In genomic region chrX:164408301-164408927, GRCm38 (mm10) we compare ENCODE assay signal across 28 mouse cellular contexts. TPM values are rescaled to one million over a fixed set of nuclear protein-coding genes. Genes with fewer than 3 reads are reported as not detected.
"Had no signal": no experiment of that assay in that cellular context is flagged by ENCODE, and none has a peak within 500 bp of the region (broad histone marks: within the 10 kb centered on the region; RNA-seq: fewer than 3 reads in every experiment).

No protein-coding gene starts in this region.

- H3K27ac ChIP-seq: gastrocnemius, adult 2 months; heart, adult 2 months; heart, embryonic 10.5 days; hindbrain, embryonic 10.5 days; hindbrain, embryonic 12.5 days; hindbrain, embryonic 14.5 days; intestine, embryonic 15.5 days; layer of hippocampus, adult 2 months; limb, embryonic 13.5 days; limb, embryonic 15.5 days had no signal

- H3K4me3 ChIP-seq: gastrocnemius, adult 2 months; heart, adult 2 months; heart, embryonic 10.5 days; heart, embryonic 12.5 days; hindbrain, embryonic 10.5 days; hindbrain, embryonic 12.5 days; intestine, embryonic 15.5 days; layer of hippocampus, adult 2 months; limb, embryonic 13.5 days; limb, embryonic 15.5 days had no signal

- DNase-seq: gastrocnemius, adult 2 months; gastrocnemius, postnatal 10 days; gastrocnemius, postnatal 25 days; heart, adult 2 months; heart, postnatal 10 days; heart, postnatal 4 days; kidney, adult 18-20 months; kidney, adult 8-10 months; kidney, postnatal 10 days; kidney, postnatal 25 days; kidney, postnatal 4 days; layer of hippocampus, adult 9-11 months; layer of hippocampus, postnatal 36 days; left cerebral cortex, postnatal 4 days had no signal

- H3K36me3 ChIP-seq: heart, embryonic 10.5 days; heart, embryonic 12.5 days; hindbrain, embryonic 10.5 days; hindbrain, embryonic 12.5 days; intestine, embryonic 15.5 days; limb, embryonic 13.5 days; limb, embryonic 15.5 days had no signal

- ATAC-seq: hindbrain, embryonic 16.5 days; inflammation-experienced regulatory T-cells, adult 6 months; intestine, embryonic 15.5 days; intestine, postnatal 0 days had no signal

- H3K9me3 ChIP-seq: heart, embryonic 10.5 days; heart, embryonic 12.5 days; hindbrain, embryonic 10.5 days; hindbrain, embryonic 12.5 days; intestine, embryonic 15.5 days; limb, embryonic 13.5 days; limb, embryonic 15.5 days had no signal

- H3K4me1 ChIP-seq: heart, embryonic 10.5 days; heart, embryonic 12.5 days; hindbrain, embryonic 10.5 days; hindbrain, embryonic 12.5 days; intestine, embryonic 15.5 days; limb, embryonic 13.5 days; limb, embryonic 15.5 days had no signal

- H3K4me2 ChIP-seq: heart, embryonic 12.5 days; hindbrain, embryonic 12.5 days; hindbrain, embryonic 14.5 days; intestine, embryonic 15.5 days; limb, embryonic 13.5 days; limb, embryonic 15.5 days had no signal

- H3K9ac ChIP-seq: heart, embryonic 12.5 days; hindbrain, embryonic 12.5 days; hindbrain, embryonic 14.5 days; intestine, embryonic 15.5 days; limb, embryonic 13.5 days; limb, embryonic 15.5 days had no signal

- H3K27me3 ChIP-seq: heart, embryonic 12.5 days; intestine, embryonic 15.5 days had no signal

RNA-seq across cellular contexts. Expression of gene Asb11, which starts 28.4 kb away (rescaled TPM):
- polyA plus RNA-seq: hindbrain, embryonic 10.5 days; hindbrain, embryonic 12.5 days; hindbrain, embryonic 14.5 days; hindbrain, embryonic 16.5 days; inflammation-experienced regulatory T-cells, adult 6 months; kidney, embryonic 14.5 days; limb, embryonic 13.5 days; limb, embryonic 15.5 days; liver, adult 2 months had no signal

RNA-seq across cellular contexts. Expression of gene Vegfd, which starts 35.2 kb away (rescaled TPM):
- polyA plus RNA-seq: inflammation-experienced regulatory T-cells, adult 6 months had no signal
